Mouse (Mus musculus): ENCODE measurements at regions not wholly inside any gene's neighbourhood (a gene's known extent, or its start where the extent isn't known, plus 50 kb on each side); places are given as distances from the start of the nearest gene placed in this dataset.

GRCm38 (mm10) chr3:60934492-60934891 is 68.1 kb upstream of the P2ry1 start:
- H3K36me3 ChIP-seq (ENCODE audit: control insufficient read depth, insufficient read depth, low read length), result no peaks in the 10 kb centered on the region
- H3K4me2 ChIP-seq (ENCODE audit: low read depth, low read length), result no peak overlapping the region
- no peak for ATAC-seq
- H3K4me3 ChIP-seq (ENCODE audit: low read length), result no peak overlapping the region
- no peaks in the 10 kb centered on the region for H3K4me1 ChIP-seq (ENCODE audit: control insufficient read depth, insufficient read depth, low read length)
- no peak overlapping the region for H3K27ac ChIP-seq (ENCODE audit: low read length)
- H3K9me3 ChIP-seq (ENCODE audit: control insufficient read depth, low read length), result no peaks in the 10 kb centered on the region
- H3K27me3 ChIP-seq (replicated peaks; ENCODE audit: control insufficient read depth, insufficient read depth, low read length), result no peaks in the 10 kb centered on the region
- no peak overlapping the region for H3K9ac ChIP-seq (ENCODE audit: low read depth, low read length)
- WGBS, result 61% methylated on average over 1 of the region's 1 CpGs

DNA sequence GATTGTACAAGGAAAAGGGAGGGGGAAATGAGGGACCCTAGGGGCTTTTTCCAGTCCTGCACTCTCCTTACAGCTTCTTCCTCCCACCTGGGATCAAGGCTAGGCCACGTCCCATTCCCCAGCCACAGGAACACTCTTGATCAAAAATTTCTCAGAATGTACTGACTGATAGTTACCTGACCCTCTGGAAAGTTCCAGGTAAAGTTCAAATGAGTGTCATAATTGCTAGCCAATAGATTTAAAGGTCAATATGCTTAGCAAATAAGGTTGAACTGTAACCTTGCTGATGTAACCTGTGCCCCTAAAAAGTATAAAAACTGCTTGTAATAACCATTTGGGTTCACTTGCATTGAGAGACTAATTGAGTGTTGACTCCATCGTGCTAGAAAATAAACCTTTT is 61.1 kb upstream of the P2ry1 start:
- WGBS, result 89% methylated on average over 2 of the region's 2 CpGs
- ATAC-seq, result no peak
- H3K36me3 ChIP-seq (ENCODE audit: control insufficient read depth, insufficient read depth, low read length), result no peaks in the 10 kb centered on the region

GRCm38 (mm10) chr3:60948897-60949296 is 53.7 kb upstream of the P2ry1 start:
- H3K4me3 ChIP-seq (ENCODE audit: low read length), result no peak overlapping the region
- H3K27me3 ChIP-seq (replicated peaks; ENCODE audit: control insufficient read depth, insufficient read depth, low read length), result no peaks in the 10 kb centered on the region
- 48% methylated on average over 4 of the region's 4 CpGs for WGBS
- no peaks in the 10 kb centered on the region for H3K4me1 ChIP-seq (ENCODE audit: control insufficient read depth, insufficient read depth, low read length)
- H3K4me2 ChIP-seq (ENCODE audit: low read depth, low read length), result no peak overlapping the region
- no peak for ATAC-seq
- no peak overlapping the region for H3K27ac ChIP-seq (ENCODE audit: low read length)
- H3K9ac ChIP-seq (ENCODE audit: low read depth, low read length), result no peak overlapping the region
- H3K36me3 ChIP-seq (ENCODE audit: control insufficient read depth, insufficient read depth, low read length), result no peaks in the 10 kb centered on the region
- no peaks in the 10 kb centered on the region for H3K9me3 ChIP-seq (ENCODE audit: control insufficient read depth, low read length)

More for the DNA sequence above, 61.1 kb upstream of the P2ry1 start:
- Histone ChIP-seq H3K9ac (ENCODE audit: low read depth, low read length) (no peak overlapping the region), H3K27ac (ENCODE audit: low read length) (no peak overlapping the region), H3K9me3 (ENCODE audit: control insufficient read depth, low read length) (no peaks in the 10 kb centered on the region), H3K4me1 (ENCODE audit: control insufficient read depth, insufficient read depth, low read length) (no peaks in the 10 kb centered on the region), H3K4me2 (ENCODE audit: low read depth, low read length) (no peak overlapping the region), H3K4me3 (ENCODE audit: low read length) (no peak overlapping the region), H3K27me3 (replicated peaks; ENCODE audit: control insufficient read depth, insufficient read depth, low read length) (no peaks in the 10 kb centered on the region)

Data from intestine, embryonic 16.5 days (tissue).